In the genomic region with DNA sequence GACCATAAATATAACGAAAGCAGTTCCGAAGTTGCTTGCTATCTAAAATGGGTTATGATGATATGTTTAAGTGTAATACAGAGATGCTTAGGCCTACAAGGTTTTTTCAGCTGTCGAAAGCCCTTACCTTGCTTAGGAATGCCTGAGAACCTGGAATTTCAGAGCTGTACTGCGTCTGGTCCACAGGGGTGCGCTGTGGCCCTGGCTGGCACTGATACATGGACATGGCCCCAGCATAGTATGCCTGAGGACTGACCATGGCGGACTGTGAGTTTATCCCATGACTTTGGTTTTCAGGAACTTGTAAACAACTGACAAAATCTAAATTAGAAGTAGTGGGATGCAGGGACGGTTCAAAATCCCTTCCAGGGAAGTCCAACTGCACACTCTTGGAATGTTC, we compare ENCODE assay signal across 12 mouse cellular contexts. TPM values are rescaled to one million over a fixed set of nuclear protein-coding genes. Genes with fewer than 3 reads are reported as not detected.
DNase-seq lines count a peak whose midpoint lies in the region; ATAC-seq and TF ChIP-seq lines count a peak whose summit lies in the region.
"Had no signal": no experiment of that assay in that cellular context is flagged by ENCODE, and none has a peak within 500 bp of the region (broad histone marks: within the 10 kb centered on the region; RNA-seq: fewer than 3 reads in every experiment).

No protein-coding gene starts in this region.

- H3K27me3 ChIP-seq in embryonic facial prominence, embryonic 11.5 days (ENCODE audit: control insufficient read depth, insufficient read depth, low read length): no peaks in the 10 kb centered on the region
- H3K27me3 ChIP-seq in embryonic facial prominence, embryonic 10.5 days (replicated peaks; ENCODE audit: low read depth, poor library complexity, severe bottlenecking): no peaks in the 10 kb centered on the region
- H3K27me3 ChIP-seq in E14TG2a.4 (ENCODE audit: insufficient read depth, low read length): no peaks in the 10 kb centered on the region
- H3K27me3 ChIP-seq: liver, embryonic 15.5 days; midbrain, embryonic 15.5 days had no signal

- no peak overlapping the region for H3K4me3 ChIP-seq in embryonic facial prominence, embryonic 11.5 days (ENCODE audit: low read depth, low read length)
- no peak overlapping the region for H3K4me3 ChIP-seq in embryonic facial prominence, embryonic 10.5 days
- peak overlapping the region; percentile 58; the same call in 1 of the 2 replicates for H3K4me3 ChIP-seq in E14TG2a.4 (replicated peaks; ENCODE audit: low read length)
- H3K4me3 ChIP-seq: liver, embryonic 15.5 days; midbrain, embryonic 15.5 days had no signal

- no peaks in the 10 kb centered on the region for H3K4me1 ChIP-seq in embryonic facial prominence, embryonic 11.5 days (ENCODE audit: control insufficient read depth, insufficient read depth, low read length)
- 0 out of 2 replicates have a peak, but pooled peaks cover 3% of the 10 kb centered on the region for H3K4me1 ChIP-seq in embryonic facial prominence, embryonic 10.5 days
- H3K4me1 ChIP-seq in E14TG2a.4 (replicated peaks; ENCODE audit: low read depth, low read length): peaks cover 10% of the 10 kb centered on the region
- H3K4me1 ChIP-seq: liver, embryonic 15.5 days; midbrain, embryonic 15.5 days had no signal

- H3K36me3 ChIP-seq in embryonic facial prominence, embryonic 11.5 days (replicated peaks; ENCODE audit: control insufficient read depth, insufficient read depth, low read depth, low read length): no peaks in the 10 kb centered on the region
- H3K36me3 ChIP-seq in embryonic facial prominence, embryonic 10.5 days (replicated peaks): peaks cover 3% of the 10 kb centered on the region; the same call in 1 of the 2 replicates
- peaks cover 28% of the 10 kb centered on the region for H3K36me3 ChIP-seq in E14TG2a.4 (ENCODE audit: insufficient read depth, low read length)

- H3K9me3 ChIP-seq in embryonic facial prominence, embryonic 11.5 days (replicated peaks; ENCODE audit: control insufficient read depth, low read length): no peaks in the 10 kb centered on the region
- H3K9me3 ChIP-seq in embryonic facial prominence, embryonic 10.5 days: no peaks in the 10 kb centered on the region
- no peaks in the 10 kb centered on the region for H3K9me3 ChIP-seq in E14TG2a.4 (ENCODE audit: low read length)
- H3K9me3 ChIP-seq: liver, embryonic 15.5 days; midbrain, embryonic 15.5 days had no signal

- WGBS in embryonic facial prominence, embryonic 11.5 days: 85% methylated on average over 7 of the region's 7 CpGs
- 90% methylated on average over 7 of the region's 7 CpGs for WGBS in embryonic facial prominence, embryonic 10.5 days

- no peak overlapping the region for H3K27ac ChIP-seq in embryonic facial prominence, embryonic 11.5 days (replicated peaks; ENCODE audit: low read depth, low read length)
- no peak overlapping the region for H3K27ac ChIP-seq in embryonic facial prominence, embryonic 10.5 days (replicated peaks)
- H3K27ac ChIP-seq: liver, embryonic 15.5 days; midbrain, embryonic 15.5 days had no signal

- peak; percentile 2 for DNase-seq in embryonic facial prominence, embryonic 11.5 days (ENCODE audit: low spot score)
- DNase-seq in embryonic facial prominence, embryonic 10.5 days (ENCODE audit: low spot score): no peak
- DNase-seq in kidney, postnatal 10 days: peak; percentile 18
- DNase-seq in kidney, adult 9 months: no peak
- DNase-seq in embryo, embryonic 11 days: peak; percentile 21
- DNase-seq in Muller cell, postnatal 12 days (ENCODE audit: inconsistent ontology term): no peak
- no peak for DNase-seq in ovary, adult 18-20 months (ENCODE audit: low spot score)

- no peak overlapping the region for H3K4me2 ChIP-seq in embryonic facial prominence, embryonic 11.5 days (ENCODE audit: low read depth, low read length)
- H3K4me2 ChIP-seq: liver, embryonic 15.5 days; midbrain, embryonic 15.5 days had no signal

- TF ChIP-seq CTCF in E14TG2a.4 (conservative IDR thresholded peaks at IDR 0.05; ENCODE audit: low read length): peak; percentile 37

- H3K9ac ChIP-seq in embryonic facial prominence, embryonic 11.5 days (replicated peaks; ENCODE audit: low read length): no peak overlapping the region
- H3K9ac ChIP-seq: liver, embryonic 15.5 days; midbrain, embryonic 15.5 days had no signal

- no peak for ATAC-seq in embryonic facial prominence, embryonic 11.5 days (replicated peaks; ENCODE audit: insufficient number of reproducible peaks, low FRiP score, low TSS enrichment, low read depth)
- ATAC-seq: forebrain, embryonic 16.5 days; inflammation-experienced regulatory T-cells, adult 6 months; midbrain, embryonic 15.5 days had no signal

RNA-seq across cellular contexts. Expression of a gene that starts 31.3 kb away (rescaled TPM):
- 4.3 and 4.6 TPM in 2 replicates for polyA plus RNA-seq in embryonic facial prominence, embryonic 11.5 days (2014; fragmentation: Nextera tagmentation; extraction: Ambion mirVana)
- polyA plus RNA-seq in embryonic facial prominence, embryonic 10.5 days (2016; fragmentation: Nextera tagmentation; extraction: Ambion mirVana): 1.6 and 1.8 TPM in 2 replicates

Comparison
In these comparisons a context has a peak if more than half of its experiments do, and no peak if none do; other contexts are left out.
1. DNase-seq: peak in embryonic facial prominence, embryonic 11.5 days (single experiment), kidney, postnatal 10 days (single experiment) and embryo, embryonic 11 days (single experiment); none in embryonic facial prominence, embryonic 10.5 days (single experiment), kidney, adult 9 months (single experiment), Muller cell, postnatal 12 days (single experiment) and ovary, adult 18-20 months (single experiment).